Mouse (Mus musculus): ENCODE data around the gene Hacd2.

DNA sequence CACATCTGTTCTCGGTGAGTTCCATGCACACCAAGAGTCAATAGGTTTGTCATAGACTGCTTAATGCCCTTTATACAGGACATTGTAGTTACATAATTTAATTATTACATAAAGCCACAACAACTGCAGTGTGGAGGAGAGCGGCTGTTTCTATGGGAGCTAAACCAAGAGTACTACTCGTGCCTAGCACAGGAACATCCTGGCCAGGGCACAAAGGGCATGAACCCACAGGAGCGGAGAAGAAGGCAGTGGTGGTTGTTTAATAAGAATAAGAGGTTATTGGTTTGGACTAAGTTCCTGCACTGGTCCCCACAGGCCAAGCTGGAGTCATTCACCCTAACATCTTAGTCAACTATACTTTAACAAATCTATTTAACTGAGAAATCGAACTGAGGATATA is 16.0 kb upstream of the Hacd2 start:
- no peak for TF ChIP-seq POLR2A (IDR thresholded peaks at IDR 0.05; ENCODE audit: control insufficient read depth, extremely low read depth, insufficient read depth, low read length, poor library complexity)
- no peak for TF ChIP-seq CTCF (IDR thresholded peaks at IDR 0.05; ENCODE audit: borderline replicate concordance, control insufficient read depth, extremely low read depth, insufficient read depth, low read length, poor library complexity)

All from thymus, adult 2 months (tissue).